Mouse (Mus musculus) neural tube, embryonic 14.5 days (tissue): ENCODE measurements around the gene Deaf1. TPM values are rescaled to one million over a fixed set of nuclear protein-coding genes. Genes with fewer than 3 reads are reported as not detected.

Experiments
- ATAC-seq: fragments of 200-750 bp; cut with Nextera tagmentation; 2 replicates; pipeline ENCODE4 v1.8.0; 2017; ENCODE audit warnings: low read depth, mild to moderate bottlenecking, moderate TSS enrichment, moderate library complexity
- H3K27ac ChIP-seq: fragments of 300-500 bp; sonication (generic); 2 replicates; pipeline ENCODE4 v1.5.1; 2014; ENCODE audit warnings: low read depth, mild to moderate bottlenecking, control low read depth, low read length, moderate library complexity, mixed read lengths
- H3K27me3 ChIP-seq: fragments of 300-500 bp; sonication (generic); 2 replicates; pipeline ENCODE4 v1.6.1; 2014; ENCODE audit warnings: low read length; ENCODE audit not compliant: control insufficient read depth, insufficient read depth
- H3K36me3 ChIP-seq: fragments of 300-500 bp; sonication (generic); 2 replicates; pipeline ENCODE4 v1.6.1; 2014; ENCODE audit warnings: low read length, mixed read lengths; ENCODE audit not compliant: control insufficient read depth, insufficient read depth
- H3K4me1 ChIP-seq: fragments of 300-500 bp; sonication (generic); 2 replicates; pipeline ENCODE4 v1.6.1; 2014; ENCODE audit warnings: low read length; ENCODE audit not compliant: control insufficient read depth, insufficient read depth
- H3K4me2 ChIP-seq: fragments of 300-500 bp; sonication (generic); 2 replicates; pipeline ENCODE4 v1.6.1; 2014; ENCODE audit warnings: mild to moderate bottlenecking, low read depth, low read length, control low read depth
- H3K4me3 ChIP-seq: fragments of 300-500 bp; sonication (generic); 2 replicates; pipeline ENCODE4 v1.5.1; 2014; ENCODE audit warnings: low read depth, low read length, control low read depth, mixed read lengths
- H3K9ac ChIP-seq: fragments of 300-500 bp; sonication (generic); replicated peaks from 2 replicates; pipeline ENCODE4 v1.6.1; 2014; ENCODE audit warnings: low read depth, mild to moderate bottlenecking, control low read depth, low read length, mixed read lengths
- H3K9me3 ChIP-seq: fragments of 300-500 bp; sonication (generic); 2 replicates; pipeline ENCODE4 v1.6.1; 2016; ENCODE audit warnings: low read length; ENCODE audit not compliant: control insufficient read depth
- WGBS: fragments of 180-500 bp; shearing (Covaris S2); extraction: QIAGEN DNeasy Blood & Tissue Kit; methylation state at CpG from one replicate; pipeline ENCODE4 v1.1.7; 2014; 5-methylcytosine and 5-hydroxymethylcytosine counted together
- polyA plus RNA-seq: library from polyadenylated mRNA; unstranded; fragments of >200 nt; fragmentation: Nextera tagmentation; extraction: Ambion mirVana; gene quantifications from 2 replicates; pipeline ENCODE4 v1.2.1, GENCODE M21; 2014

The Deaf1 gene
- polyA plus RNA-seq, 1 experiment from 2014 or later = 228 TPM

DNA sequence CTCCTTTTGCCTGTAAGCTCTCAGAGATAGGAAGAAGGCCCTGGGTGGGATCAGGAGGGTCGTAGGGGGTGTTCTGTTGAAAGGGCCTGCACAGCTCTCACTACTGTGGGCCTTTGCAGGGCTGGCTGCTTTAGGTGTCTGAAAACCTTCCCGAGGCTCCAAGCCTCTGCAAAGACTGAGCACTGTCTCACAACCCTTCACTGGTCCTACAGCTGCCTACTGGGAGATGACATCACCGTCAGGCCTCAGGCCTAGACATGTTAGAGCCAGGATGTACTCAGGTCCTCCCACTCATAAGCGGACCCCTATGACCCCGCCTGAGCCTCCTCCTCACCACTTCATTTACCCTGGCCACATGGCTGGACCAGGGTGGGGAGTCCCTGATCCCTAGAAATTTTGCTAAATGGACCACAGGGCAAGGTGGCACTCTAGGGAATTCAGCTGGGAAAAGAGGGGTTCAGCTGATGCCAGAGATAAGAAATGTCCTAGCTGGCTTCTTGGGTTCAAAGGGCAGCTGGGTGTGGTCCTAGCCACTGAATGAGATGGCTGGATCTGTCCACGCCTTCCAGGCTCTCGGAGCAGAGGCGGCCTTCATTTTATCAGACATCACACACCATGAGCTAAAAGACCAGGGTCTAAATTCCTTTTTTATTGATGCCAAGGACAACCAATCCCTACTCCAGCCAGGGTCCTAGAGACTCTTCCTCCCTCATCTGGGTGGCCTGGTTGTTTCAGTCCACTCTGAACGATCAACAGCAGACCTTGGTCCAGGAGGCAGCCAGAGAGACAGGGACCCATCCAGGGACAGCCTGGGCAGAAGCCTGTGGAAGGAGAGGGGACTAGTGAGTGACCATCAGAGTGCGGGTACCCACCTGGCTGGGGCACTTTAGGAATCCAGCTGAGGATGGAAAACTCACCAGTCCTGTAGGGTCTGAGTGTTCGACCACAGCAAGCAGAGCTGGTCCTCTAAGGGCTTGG is 49.5 kb downstream of the Deaf1 start:
- H3K27ac ChIP-seq = no peak overlapping the region
- H3K4me1 ChIP-seq = peaks cover 4% of the 10 kb centered on the region; the same call in 1 of the 2 replicates
- no peak overlapping the region for H3K9ac ChIP-seq
- H3K27me3 ChIP-seq = no peaks in the 10 kb centered on the region
- H3K4me2 ChIP-seq = no peak overlapping the region
- H3K4me3 ChIP-seq = no peak overlapping the region
- no peaks in the 10 kb centered on the region for H3K9me3 ChIP-seq
- H3K36me3 ChIP-seq = no peaks in the 10 kb centered on the region
- ATAC-seq = peak; percentile 38; the same call in 1 of the 2 replicates
- 77% methylated on average over 11 of the region's 11 CpGs for WGBS

DNA sequence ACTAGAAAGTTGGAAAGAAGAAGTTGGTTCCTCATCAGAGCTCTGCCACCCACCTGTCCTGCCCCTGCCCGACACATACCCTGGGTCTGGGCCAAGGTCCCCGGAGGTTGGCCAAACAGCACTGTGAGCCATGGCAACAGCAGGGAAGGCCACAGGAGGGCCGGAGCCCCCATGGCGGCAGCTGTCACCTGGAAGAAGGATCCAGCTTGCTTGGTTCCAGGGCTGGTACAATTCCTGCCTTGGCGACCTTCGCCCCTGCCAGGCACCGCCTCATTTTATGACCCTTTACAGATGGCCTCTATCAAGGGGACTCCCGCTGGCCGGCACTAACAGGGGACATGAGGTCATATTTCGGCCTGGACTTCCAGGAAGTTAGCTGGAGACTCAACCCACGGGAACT is 50.9 kb downstream of the Deaf1 start, which contains the start of gene Cdhr5:
TSS of gene Cdhr5 (minus strand) at position 241 of the 400 bp plus-strand sequence.
- no peak for ATAC-seq
- Histone ChIP-seq H3K9me3 (no peaks in the 10 kb centered on the region), H3K4me1 (peaks cover 4% of the 10 kb centered on the region; the same call in 1 of the 2 replicates), H3K27me3 (no peaks in the 10 kb centered on the region), H3K27ac (no peak within 1 kb of the TSS), H3K4me2 (no peak within 1 kb of the TSS), H3K4me3 (no peak within 1 kb of the TSS), H3K36me3 (no peaks in the 10 kb centered on the region), H3K9ac (no peak within 1 kb of the TSS)
- WGBS = 27% methylated on average over 11 of the region's 11 CpGs

DNA sequence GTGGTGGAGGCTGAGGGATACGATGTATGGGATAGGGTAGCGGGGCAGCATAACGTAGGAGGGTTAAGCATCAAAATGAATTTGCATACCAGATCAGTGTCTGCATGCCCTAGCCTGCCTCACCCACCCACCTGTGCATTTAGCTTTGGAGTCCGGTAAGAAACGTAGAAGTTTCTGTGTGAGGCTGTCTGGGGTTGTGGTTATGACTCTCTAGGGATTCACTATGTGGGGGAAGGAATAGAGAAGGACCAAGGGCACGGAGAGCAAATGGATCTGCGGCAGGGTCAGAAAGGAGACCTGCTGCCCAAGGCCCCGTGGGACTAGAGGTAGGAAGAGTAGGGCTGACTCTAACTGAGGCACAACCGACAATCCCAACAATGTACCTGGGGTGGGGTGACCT is 52.1 kb downstream of the Deaf1 start:
- no peaks in the 10 kb centered on the region for H3K27me3 ChIP-seq
- H3K36me3 ChIP-seq = no peaks in the 10 kb centered on the region
- H3K4me1 ChIP-seq = peaks cover 4% of the 10 kb centered on the region; the same call in 1 of the 2 replicates
- no peak overlapping the region for H3K27ac ChIP-seq
- H3K9ac ChIP-seq = no peak overlapping the region
- ATAC-seq = no peak
- H3K4me2 ChIP-seq = no peak overlapping the region
- no peaks in the 10 kb centered on the region for H3K9me3 ChIP-seq
- no peak overlapping the region for H3K4me3 ChIP-seq
- 82% methylated on average over 9 of the region's 9 CpGs for WGBS

DNA sequence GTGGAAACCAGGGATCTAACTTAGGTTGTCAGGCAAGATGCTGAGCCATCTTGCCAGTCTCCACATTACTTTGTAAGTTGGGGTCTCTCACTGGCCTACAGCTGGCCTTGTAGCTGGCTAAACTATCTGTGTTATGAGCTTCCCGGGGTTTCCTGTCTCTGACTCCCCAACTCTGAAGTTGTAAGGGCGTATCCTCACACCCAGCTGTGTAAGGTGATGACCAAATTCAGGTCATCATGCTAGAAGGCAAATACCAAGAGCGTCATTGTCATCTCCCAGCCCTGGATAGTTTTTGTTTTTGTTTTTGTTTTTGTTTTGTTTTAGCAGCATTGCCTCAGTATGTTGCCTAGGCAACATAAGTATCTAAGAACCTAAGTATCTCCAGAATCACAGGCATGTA is 56.9 kb downstream of the Deaf1 start:
- H3K4me2 ChIP-seq = no peak overlapping the region
- no peaks in the 10 kb centered on the region for H3K9me3 ChIP-seq
- WGBS = 91% methylated on average over 3 of the region's 3 CpGs
- ATAC-seq = no peak
- no peaks in the 10 kb centered on the region for H3K4me1 ChIP-seq
- H3K36me3 ChIP-seq = no peaks in the 10 kb centered on the region
- no peak overlapping the region for H3K4me3 ChIP-seq
- H3K27me3 ChIP-seq = no peaks in the 10 kb centered on the region
- no peak overlapping the region for H3K9ac ChIP-seq
- no peak overlapping the region for H3K27ac ChIP-seq

DNA sequence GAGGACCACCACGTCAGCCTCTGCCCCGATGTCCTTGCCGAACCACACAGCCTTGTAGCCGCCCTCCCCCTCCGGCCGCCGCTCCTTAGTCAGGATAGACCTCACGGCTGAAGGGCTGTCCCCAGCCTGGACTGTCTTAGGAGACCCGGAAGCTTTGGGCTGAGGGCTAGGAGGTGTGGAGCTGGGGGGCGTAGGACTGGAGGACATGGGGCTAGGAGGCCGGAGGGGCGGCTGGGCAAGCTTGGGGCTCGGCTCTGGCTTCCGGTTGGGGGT is 58.3 kb downstream of the Deaf1 start:
- H3K27ac ChIP-seq = no peak overlapping the region
- no peaks in the 10 kb centered on the region for H3K27me3 ChIP-seq
- 76% methylated on average over 14 of the region's 14 CpGs for WGBS
- no peak overlapping the region for H3K4me2 ChIP-seq
- H3K9ac ChIP-seq = no peak overlapping the region
- no peaks in the 10 kb centered on the region for H3K36me3 ChIP-seq
- no peaks in the 10 kb centered on the region for H3K9me3 ChIP-seq
- no peaks in the 10 kb centered on the region for H3K4me1 ChIP-seq
- no peak overlapping the region for H3K4me3 ChIP-seq
- no peak for ATAC-seq

DNA sequence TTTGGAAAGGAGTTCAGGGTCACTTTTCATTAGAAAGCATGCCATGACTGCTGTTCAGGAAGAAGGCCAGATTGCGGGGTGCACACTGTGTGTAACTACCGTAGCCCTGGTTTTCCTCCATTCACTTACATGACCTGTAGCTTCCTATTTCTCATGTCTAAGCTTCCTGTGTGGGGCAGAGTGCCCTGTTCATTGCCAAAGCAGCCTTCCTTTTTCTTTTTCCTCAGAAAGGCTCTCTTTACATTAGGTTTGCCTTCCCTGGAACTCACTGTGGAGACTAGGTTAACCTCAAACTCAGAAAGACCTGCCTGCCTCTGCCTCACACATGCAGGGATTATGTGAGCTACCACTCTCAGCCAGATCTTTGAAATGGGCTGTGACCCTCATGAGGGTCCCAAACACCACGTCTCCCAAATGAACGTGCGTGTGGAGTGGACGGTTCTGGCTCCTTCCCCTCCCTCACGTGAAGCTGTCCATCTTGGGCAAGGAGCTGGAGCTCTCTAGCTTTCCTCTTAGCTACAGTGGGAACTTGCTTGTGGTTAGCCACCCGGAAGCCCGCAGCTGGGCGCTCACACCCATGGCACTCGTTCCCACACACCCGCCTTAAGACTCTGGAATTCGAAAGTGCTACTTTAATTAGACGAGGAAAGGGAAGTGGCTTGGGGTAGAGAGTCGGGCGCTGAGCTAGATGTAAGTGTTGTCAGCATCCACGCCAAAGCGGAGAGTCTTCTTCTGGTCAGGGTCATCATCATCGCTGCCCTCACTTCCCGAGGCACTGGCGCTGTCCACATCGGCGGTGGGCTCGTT is 58.8 kb downstream of the Deaf1 start:
- H3K4me2 ChIP-seq = no peak overlapping the region
- H3K27ac ChIP-seq = no peak overlapping the region
- peaks cover 4% of the 10 kb centered on the region for H3K36me3 ChIP-seq
- H3K9ac ChIP-seq = no peak overlapping the region
- no peak overlapping the region for H3K4me3 ChIP-seq
- H3K27me3 ChIP-seq = no peaks in the 10 kb centered on the region
- ATAC-seq = no peak
- 78% methylated on average over 24 of the region's 24 CpGs for WGBS
- no peaks in the 10 kb centered on the region for H3K4me1 ChIP-seq
- no peaks in the 10 kb centered on the region for H3K9me3 ChIP-seq

DNA sequence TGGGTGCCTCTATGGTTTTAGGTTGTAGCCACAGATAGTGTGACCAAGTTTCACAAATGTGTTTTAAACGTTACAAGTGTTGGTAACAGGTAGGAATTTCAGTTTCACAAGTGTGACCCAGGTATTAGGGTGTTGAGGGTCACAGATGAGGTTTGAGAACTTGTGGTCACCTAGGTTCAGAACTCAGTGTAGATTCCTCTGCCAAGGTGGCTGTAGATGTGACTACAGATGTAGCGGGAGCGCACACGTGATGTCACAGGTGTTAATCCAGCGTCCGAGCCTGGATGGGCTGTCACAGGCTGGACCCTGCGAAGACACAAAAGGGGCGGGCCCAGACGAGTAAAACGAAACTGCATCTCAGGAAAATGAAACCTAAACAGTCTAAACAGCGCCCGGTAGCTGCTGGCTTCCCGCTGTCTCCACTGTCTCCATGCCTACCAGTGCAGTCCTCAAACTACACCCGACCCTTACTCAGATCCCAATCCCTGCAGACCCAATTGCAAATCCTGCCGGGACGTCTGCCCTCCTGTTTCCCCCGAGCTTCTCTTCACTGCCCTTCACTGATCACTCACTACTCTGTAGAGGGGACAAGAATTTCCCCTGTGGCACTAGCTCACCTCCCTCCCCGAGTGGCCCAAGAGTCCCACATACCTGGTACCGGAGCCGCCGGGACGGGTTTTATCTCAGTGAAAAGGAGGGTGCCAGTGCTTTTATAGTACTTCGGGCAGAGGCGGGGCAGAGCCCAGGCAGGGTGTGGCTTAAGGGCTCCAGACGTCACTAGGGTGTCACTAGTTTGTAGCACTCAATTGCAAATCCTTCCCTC is 61.5 kb downstream of the Deaf1 start, which contains the start of gene Irf7:
TSS of gene Irf7 (minus strand) at position 743 of the 823 bp plus-strand sequence.
- Histone ChIP-seq H3K36me3 (peaks cover 29% of the 10 kb centered on the region), H3K4me1 (no peaks in the 10 kb centered on the region), H3K9ac (peak within 1 kb of the TSS; percentile 26; the same call in 1 of the 2 replicates), H3K27me3 (no peaks in the 10 kb centered on the region), H3K4me3 (peak within 1 kb of the TSS; percentile 21), H3K4me2 (peak within 1 kb of the TSS; percentile 40), H3K27ac (no peak within 1 kb of the TSS), H3K9me3 (no peaks in the 10 kb centered on the region)
- ATAC-seq = peak; percentile 50; the same call in 1 of the 2 replicates
- 15% methylated on average over 25 of the region's 25 CpGs for WGBS

DNA sequence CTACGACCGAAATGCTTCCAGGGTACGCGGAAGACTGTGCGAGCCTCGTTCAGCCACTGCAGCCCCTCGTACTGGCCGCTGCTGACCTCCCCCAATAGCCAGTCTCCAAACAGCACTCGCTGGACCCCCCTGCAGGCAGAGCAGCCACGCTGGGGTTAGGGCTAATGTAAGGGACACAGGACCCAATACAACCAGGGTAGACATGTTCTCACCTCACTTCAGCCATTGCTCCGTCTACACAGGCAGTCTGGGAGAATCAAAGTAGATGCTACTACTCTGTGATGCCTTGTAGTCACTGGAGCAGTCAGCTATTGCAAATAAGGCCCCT is 62.1 kb downstream of the Deaf1 start:
- H3K4me3 ChIP-seq = no peak overlapping the region
- WGBS = 32% methylated on average over 11 of the region's 11 CpGs
- ATAC-seq = no peak
- H3K4me2 ChIP-seq = no peak overlapping the region
- no peaks in the 10 kb centered on the region for H3K27me3 ChIP-seq
- peaks cover 35% of the 10 kb centered on the region for H3K36me3 ChIP-seq
- no peak overlapping the region for H3K27ac ChIP-seq
- H3K9ac ChIP-seq = no peak overlapping the region
- no peaks in the 10 kb centered on the region for H3K4me1 ChIP-seq
- no peaks in the 10 kb centered on the region for H3K9me3 ChIP-seq
